In the genomic region with DNA sequence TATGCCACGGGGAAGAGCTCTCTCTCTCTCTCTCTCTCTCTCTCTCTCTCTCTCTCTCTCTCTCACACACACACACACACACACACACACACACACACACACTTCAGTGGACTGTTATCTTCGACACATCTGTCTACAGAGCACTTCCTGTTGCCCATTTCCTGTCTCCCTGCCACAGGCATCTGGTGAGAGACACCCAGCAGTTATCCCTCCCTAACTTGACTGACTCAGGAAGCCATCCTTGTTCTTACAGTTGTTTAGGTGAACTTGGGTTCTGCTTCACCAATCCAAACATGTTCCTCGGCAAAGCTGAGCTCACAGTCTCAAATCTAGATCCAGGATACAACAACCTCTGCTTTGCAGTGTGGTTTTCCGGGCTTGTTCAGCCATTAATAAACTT, we compare ENCODE assay signal across 19 mouse cellular contexts.
A peak's percentile ranks its signal among the peaks of the same experiment; 100 is the strongest.
DNase-seq lines count a peak whose midpoint lies in the region; ATAC-seq and TF ChIP-seq lines count a peak whose summit lies in the region.
"Had no signal": no experiment of that assay in that cellular context is flagged by ENCODE, and none has a peak within 500 bp of the region (broad histone marks: within the 10 kb centered on the region; RNA-seq: fewer than 3 reads in every experiment).

No protein-coding gene starts in this region.

- H3K9ac ChIP-seq in lung, embryonic 15.5 days = no peak overlapping the region
- no peak overlapping the region for H3K9ac ChIP-seq in hindbrain, embryonic 12.5 days
- H3K9ac ChIP-seq: embryonic facial prominence, embryonic 13.5 days; forebrain, embryonic 12.5 days; forebrain, postnatal 0 days; heart, embryonic 13.5 days; hindbrain, embryonic 14.5 days had no signal

- TF ChIP-seq CTCF in lung, adult 2 months (IDR thresholded peaks at IDR 0.05; ENCODE audit: insufficient read depth, low read length) = no peak

- H3K27ac ChIP-seq in lung, embryonic 15.5 days = peak overlapping the region; percentile 0; the same call in 1 of the 2 replicates
- no peak overlapping the region for H3K27ac ChIP-seq in hindbrain, embryonic 12.5 days
- H3K27ac ChIP-seq: embryonic facial prominence, embryonic 13.5 days; forebrain, embryonic 12.5 days; heart, embryonic 13.5 days; hindbrain, embryonic 14.5 days had no signal

- 41% methylated on average over 4 of the region's 4 CpGs for WGBS in lung, embryonic 15.5 days
- WGBS in lung, adult 2 months = 35% methylated on average over 4 of the region's 4 CpGs
- WGBS in hindbrain, embryonic 12.5 days = 67% methylated on average over 4 of the region's 4 CpGs

- no peaks in the 10 kb centered on the region for H3K27me3 ChIP-seq in lung, embryonic 15.5 days
- H3K27me3 ChIP-seq in hindbrain, embryonic 12.5 days = no peaks in the 10 kb centered on the region
- H3K27me3 ChIP-seq: embryonic facial prominence, embryonic 13.5 days; forebrain, embryonic 12.5 days had no signal

- H3K36me3 ChIP-seq in lung, embryonic 15.5 days = no peaks in the 10 kb centered on the region
- no peaks in the 10 kb centered on the region for H3K36me3 ChIP-seq in hindbrain, embryonic 12.5 days
- H3K36me3 ChIP-seq: embryonic facial prominence, embryonic 13.5 days; forebrain, embryonic 12.5 days; heart, embryonic 13.5 days had no signal

- no peak overlapping the region for H3K4me3 ChIP-seq in lung, embryonic 15.5 days
- no peak overlapping the region for H3K4me3 ChIP-seq in lung, adult 2 months (replicated peaks; ENCODE audit: extremely low read depth, low read depth, low read length)
- H3K4me3 ChIP-seq in hindbrain, embryonic 12.5 days = no peak overlapping the region
- H3K4me3 ChIP-seq: embryonic facial prominence, embryonic 13.5 days; forebrain, embryonic 12.5 days; heart, embryonic 13.5 days had no signal

- no peak overlapping the region for H3K4me2 ChIP-seq in lung, embryonic 15.5 days
- no peak overlapping the region for H3K4me2 ChIP-seq in hindbrain, embryonic 12.5 days (replicated peaks)
- H3K4me2 ChIP-seq: embryonic facial prominence, embryonic 13.5 days; forebrain, embryonic 12.5 days; heart, embryonic 13.5 days; hindbrain, embryonic 14.5 days had no signal

- DNase-seq in heart, adult 11 months = peak; percentile 41
- DNase-seq in heart, postnatal 36 days = no peak
- DNase-seq in lung, adult 2 months = no peak
- DNase-seq in 416B (ENCODE audit: low read depth) = peak; percentile 14
- DNase-seq in cerebellum, postnatal 4 days (ENCODE audit: low spot score in 2 of 2) = no peak
- DNase-seq: adrenal gland, postnatal 10 days; cerebellum, adult 11 months; cerebellum, adult 8-10 months; cerebellum, postnatal 14 days; forebrain, postnatal 0 days; gastrocnemius, postnatal 14 days; heart, postnatal 4 days had no signal

- peaks cover 28% of the 10 kb centered on the region for H3K4me1 ChIP-seq in lung, embryonic 15.5 days
- H3K4me1 ChIP-seq in lung, adult 2 months (ENCODE audit: control insufficient read depth, insufficient read depth, low read length) = peaks cover 2% of the 10 kb centered on the region; the same call in 1 of the 2 replicates
- 0 out of 2 replicates have a peak, but pooled peaks cover 2% of the 10 kb centered on the region for H3K4me1 ChIP-seq in hindbrain, embryonic 12.5 days
- H3K4me1 ChIP-seq: forebrain, embryonic 12.5 days had no signal

- H3K9me3 ChIP-seq in lung, embryonic 15.5 days = no peaks in the 10 kb centered on the region
- H3K9me3 ChIP-seq in hindbrain, embryonic 12.5 days (replicated peaks) = no peaks in the 10 kb centered on the region
- H3K9me3 ChIP-seq: embryonic facial prominence, embryonic 13.5 days; forebrain, embryonic 12.5 days; heart, embryonic 13.5 days had no signal

- ATAC-seq in lung, embryonic 15.5 days (ENCODE audit: borderline replicate concordance, extremely low read depth, low FRiP score, low TSS enrichment) = no peak
- peak; percentile 65 to 68 for ATAC-seq in hematopoietic stem cell, adult 5-6 weeks (replicated peaks in 1 of 2; ENCODE audit: insufficient read depth in 1 of 2, low FRiP score in 2 of 2, low TSS enrichment in 1 of 2, low read depth in 1 of 2, poor library complexity in 2 of 2, severe bottlenecking in 2 of 2)
- no peak for ATAC-seq in hindbrain, embryonic 12.5 days (ENCODE audit: low FRiP score)
- ATAC-seq: forebrain, postnatal 0 days had no signal

- intact Hi-C loops in heart, postnatal 36 days (cut with DNase I) = no loop called here

- no peak for TF ChIP-seq POLR2A in lung, adult 2 months (IDR thresholded peaks at IDR 0.05; ENCODE audit: borderline replicate concordance, extremely low read depth, low read depth, low read length)

Comparison
In these comparisons a context has a peak if more than half of its experiments do, and no peak if none do; other contexts are left out.
1. DNase-seq: peak in heart, adult 11 months (single experiment) and 416B (single experiment); none in heart, postnatal 36 days (0 of 2), lung, adult 2 months (single experiment) and cerebellum, postnatal 4 days (0 of 2).
2. ATAC-seq: peak in hematopoietic stem cell, adult 5-6 weeks (2 of 2); none in lung, embryonic 15.5 days (single experiment) and hindbrain, embryonic 12.5 days (single experiment).